Mouse (Mus musculus): ENCODE results near the gene Lin54.
A peak's percentile ranks its signal among the peaks of the same experiment; 100 is the strongest.
"Not testable (repeated sequence)": the region's sequence is repeated elsewhere in the genome, so short reads cannot be mapped to it uniquely, and the experiment has no call there.

The Lin54 gene

DNA sequence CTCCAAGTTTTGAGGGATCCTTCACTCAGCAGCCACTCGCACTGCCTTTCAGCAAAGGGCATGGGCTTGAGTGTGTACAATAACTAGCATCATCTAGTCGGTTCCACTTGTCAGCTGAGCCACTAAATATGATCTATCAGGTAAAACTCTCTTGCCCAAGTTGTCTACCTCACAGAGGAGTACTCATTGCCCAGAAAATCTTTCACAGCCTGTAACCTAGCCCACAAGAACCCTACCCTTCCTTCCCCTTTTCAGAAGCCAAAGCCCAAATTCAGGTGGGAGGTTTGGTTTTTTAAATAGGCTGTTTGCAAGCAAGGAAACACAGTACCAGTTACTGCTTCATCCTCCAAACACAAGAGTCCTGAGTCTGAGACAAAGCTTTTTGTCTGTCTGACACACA lies 13.3 kb downstream of the Lin54 start:
- DNase-seq: no peak

GRCm38 (mm10) chr5:100483569-100483968 lies 16.9 kb downstream of the Lin54 start:
- no peak for DNase-seq

GRCm38 (mm10) chr5:100477604-100478003 lies 22.8 kb downstream of the Lin54 start:
- no peak for DNase-seq

DNA sequence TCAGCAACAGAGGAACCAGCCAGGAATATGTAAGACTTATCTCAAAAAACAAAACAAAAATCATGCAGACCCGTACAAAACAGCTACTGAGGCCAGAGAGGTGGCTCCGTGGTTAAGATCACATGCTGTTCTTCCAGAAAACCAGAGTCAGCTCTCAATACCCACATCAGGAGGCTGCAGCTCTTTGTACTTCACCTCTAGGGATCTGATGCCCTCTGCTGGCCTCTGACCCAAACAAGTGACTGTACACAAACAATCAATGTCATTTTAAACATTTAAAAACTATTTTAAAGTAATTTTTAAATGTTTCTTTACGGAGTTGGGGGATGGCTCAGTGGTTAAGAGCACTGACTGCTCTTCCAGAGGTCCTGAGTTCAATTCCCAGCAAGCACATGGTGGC lies 24.1 kb downstream of the Lin54 start:
- no peak for DNase-seq

GRCm38 (mm10) chr5:100467336-100467735 lies 33.1 kb downstream of the Lin54 start:
- no peak for DNase-seq

DNA sequence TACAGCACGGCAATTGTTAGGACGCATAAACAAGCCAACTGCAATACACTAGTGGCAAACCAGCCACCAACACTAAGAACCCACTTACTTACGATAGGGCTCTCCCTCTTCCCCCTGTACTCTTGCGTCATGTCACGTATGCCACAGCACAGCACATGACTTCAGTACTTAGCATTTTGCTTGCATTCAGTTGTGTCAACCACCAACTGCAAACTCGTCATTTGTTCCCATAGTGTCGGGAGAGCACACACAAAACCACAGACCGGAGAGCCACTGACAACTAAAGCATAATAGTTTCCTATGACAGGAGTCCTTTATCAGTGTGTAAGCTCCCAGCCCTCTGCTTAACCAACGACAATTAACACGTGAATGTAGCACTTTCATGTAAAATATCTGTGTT lies 33.8 kb downstream of the Lin54 start:
- no peak for DNase-seq

- no peak for DNase-seq
Observed at GRCm38 (mm10) chr5:100462374-100462773, 38.1 kb downstream of the Lin54 start.

DNA sequence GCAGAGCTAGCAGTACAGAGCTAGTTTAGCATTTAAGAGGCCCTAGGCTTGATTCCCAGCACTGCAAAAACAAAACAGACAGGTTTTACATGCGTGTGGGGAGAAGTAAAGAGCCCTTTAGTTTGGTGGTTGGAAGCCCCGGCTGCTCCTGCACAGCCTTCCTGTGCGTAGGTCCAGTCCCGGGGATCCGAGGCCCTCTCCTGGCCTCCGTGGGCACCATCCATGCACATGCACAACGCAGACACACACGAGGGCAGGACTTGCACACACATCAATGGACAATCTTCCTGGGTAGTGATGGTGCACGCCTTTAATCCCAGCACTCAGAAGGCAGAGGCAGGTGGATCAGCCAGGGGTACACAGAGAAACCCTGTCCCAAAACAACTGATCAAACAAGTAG lies 38.9 kb downstream of the Lin54 start:
- DNase-seq: no peak

DNA sequence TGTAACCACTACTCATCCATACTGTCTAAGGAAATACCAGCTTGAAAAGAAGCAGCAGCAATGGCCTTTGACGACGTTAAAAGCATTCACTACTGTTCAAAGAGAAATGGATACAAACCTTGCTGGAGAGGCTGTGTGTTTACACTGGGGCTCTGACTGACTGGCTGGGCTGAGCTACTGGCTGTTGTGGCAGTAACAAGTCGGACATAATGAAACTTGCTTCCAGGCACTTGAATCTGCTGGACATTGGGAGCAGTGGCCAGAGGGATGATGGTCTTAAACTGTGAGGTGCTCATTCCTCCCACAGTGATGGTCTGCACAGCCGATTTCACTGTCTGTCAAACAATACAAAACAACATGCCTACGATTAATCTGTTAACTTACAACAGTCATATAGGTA lies 41.0 kb downstream of the Lin54 start:
- DNase-seq: no peak

GRCm38 (mm10) chr5:100451871-100452270 lies 48.6 kb downstream of the Lin54 start:
- DNase-seq: no peak

DNA sequence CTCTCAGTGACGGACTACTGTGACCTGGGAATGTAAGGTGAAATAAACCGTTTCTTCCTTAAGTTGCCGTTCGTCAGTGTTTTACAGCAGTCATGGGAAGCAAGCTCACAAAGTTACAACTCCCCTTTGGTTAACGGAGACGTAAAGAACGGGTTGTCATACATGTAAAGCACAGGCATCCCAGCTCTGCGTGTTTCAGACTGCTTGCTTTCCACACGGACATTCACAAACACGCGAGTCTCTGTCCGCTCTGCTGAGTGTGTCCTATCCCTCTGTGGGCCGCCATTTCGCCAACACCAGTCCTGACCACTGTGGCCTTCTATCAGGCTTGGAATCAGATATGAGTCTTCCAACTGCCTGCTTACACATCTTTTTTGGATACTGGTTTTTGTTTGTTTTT lies 61.6 kb downstream of the Lin54 start:
- no peak for DNase-seq

GRCm38 (mm10) chr5:100437917-100438316 lies 62.5 kb downstream of the Lin54 start:
- DNase-seq: no peak

DNA sequence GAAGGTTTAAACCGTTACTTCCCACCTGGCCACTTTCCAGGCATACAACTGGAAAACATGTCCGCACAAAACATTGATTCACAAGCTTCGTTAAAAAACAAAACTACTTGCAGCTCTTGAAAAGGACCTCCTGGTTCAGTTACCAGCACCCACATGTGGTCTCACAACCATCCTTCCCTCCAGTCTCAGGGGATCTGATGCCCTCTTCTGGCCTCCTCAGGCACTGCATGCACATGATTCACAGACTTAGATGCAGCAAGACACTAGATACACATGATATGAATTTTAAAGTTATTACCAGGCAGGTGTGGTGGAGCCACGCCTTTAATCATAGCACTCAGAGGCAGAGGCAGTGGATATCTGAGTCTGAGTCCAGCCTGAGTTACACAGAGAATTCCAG lies 63.4 kb downstream of the Lin54 start:
- no peak for DNase-seq

DNA sequence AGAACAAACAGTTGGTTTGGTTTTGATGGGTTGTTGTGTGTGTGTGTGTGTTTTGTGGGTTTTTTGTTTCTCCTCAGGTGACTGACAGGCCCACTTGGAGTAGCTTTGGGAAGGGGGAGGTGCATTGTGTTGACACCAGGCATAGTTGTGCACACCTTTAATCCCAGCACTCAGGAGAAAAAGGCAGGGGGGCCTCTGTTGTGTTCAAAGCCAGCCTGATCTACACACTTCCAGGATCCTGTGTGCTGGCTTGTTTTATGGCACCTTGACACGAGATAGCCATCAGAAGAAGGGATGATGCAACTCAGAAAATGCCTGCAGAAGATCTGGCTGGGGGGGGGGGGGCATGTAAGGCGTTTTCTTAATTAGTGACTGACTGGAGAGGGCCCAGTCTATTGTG lies 69.5 kb downstream of the Lin54 start:
- no peak for DNase-seq

DNA sequence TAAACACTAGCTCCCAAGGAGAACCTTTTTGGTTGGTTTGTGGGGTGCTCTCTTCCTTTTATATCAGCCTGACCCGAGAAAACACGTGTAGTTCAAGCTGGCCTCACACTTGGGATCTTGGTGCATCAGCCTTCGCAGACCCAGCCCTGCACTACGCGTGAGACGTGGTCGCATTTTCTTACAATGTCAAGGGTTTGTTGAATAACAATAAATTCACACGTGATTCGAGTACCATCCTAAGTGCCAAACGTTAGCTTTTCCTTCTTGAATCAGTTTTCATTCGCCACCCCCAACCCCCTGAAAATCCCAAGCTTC lies 70.4 kb downstream of the Lin54 start:
- DNase-seq: no peak

DNA sequence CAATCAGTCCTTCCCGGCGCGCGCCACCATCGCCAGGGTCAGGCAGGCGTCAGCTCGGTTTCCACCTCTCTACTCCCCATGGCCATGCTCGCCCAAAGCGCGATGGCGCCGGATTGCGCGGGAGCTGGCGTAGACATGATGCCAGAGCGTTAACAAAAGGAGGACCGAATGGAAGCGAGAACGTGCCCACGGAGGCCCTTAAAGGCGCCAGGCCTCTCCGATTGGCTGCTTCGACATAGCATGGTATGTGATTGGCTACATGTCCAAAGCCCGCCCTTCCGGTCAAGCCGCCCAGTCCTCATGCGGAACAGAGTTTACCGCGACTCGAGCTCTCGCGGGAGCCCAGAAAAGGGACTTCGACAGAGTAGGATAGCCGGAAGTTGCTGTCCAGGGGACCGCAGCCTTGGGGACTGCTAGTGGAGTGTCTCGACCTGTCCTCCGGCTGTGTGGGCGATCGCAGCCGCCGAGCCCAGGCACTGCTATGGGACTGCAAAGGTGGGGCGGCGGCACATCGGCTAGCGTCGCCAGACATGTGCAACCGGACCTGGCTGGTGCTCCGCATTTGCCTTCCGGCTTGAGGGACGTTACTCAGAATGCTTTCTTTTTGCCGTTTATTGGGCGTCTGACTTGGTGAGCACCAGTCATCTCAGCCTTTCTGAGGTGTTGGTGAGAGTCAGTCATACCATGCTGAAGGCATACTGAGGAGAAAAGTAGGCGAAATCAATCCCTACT lies 70.9 kb downstream of the Lin54 start:
- peak; percentile 95 for DNase-seq

DNA sequence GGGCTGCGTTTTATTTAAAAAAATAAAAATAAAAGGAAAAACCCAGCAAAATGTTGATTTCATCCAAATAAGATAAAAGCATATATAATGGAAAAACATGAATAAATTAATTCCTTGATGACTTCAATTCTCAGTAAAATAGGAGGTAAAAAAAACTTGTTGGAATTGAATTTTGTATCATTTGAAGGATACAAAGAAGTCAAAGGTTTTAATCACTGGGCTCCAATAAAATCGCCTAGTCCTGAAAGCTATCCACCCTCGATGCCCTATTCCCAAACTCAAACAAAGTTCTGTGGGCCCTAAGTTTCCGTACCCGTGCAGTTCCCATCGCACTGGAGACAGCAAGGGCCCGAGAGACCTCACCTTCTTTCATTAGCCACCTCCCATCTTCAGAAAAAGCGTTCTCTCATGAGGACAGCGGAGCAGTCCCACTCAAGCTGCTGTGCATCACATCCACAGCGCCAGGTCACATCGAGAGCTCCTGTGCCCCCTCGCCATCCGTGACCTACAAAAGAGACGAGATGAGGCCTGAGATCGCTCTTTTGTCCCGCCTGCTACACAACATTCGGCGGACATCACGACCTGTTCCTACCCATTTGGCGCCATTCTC lies 71.6 kb downstream of the Lin54 start:
- DNase-seq: no peak

DNA sequence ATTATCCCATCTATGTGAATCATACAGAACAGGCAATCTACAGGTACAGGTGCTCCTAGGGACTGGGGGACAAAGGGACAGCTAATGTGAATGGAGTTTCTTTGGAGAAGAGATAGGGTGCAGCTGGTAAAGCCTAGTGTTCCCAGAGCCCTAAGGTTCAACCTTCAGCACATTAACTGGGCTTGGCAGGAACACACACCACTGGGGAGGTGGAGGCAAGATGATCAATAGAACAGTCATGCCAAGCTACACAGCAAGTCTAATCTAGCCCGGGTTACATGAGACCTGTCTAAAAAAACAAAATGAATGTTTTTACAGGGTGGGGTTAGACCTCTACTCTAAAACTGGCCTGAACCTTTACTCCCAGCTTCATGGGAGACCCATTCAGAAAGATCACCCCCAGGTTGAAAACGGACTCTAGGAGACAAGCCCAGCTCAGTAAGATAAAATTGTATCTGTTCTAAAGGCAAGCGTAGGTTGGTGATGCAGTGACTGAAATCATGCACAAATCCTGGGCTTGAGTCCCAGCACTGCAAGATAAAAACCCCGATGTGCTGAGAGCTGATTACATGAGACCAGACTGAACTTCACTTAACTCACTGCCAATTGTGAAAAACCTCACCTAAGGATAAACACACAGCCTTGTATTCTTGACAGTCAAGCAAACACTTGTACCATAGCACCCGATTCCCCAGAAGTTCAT lies 72.3 kb downstream of the Lin54 start:
- no peak for DNase-seq

DNA sequence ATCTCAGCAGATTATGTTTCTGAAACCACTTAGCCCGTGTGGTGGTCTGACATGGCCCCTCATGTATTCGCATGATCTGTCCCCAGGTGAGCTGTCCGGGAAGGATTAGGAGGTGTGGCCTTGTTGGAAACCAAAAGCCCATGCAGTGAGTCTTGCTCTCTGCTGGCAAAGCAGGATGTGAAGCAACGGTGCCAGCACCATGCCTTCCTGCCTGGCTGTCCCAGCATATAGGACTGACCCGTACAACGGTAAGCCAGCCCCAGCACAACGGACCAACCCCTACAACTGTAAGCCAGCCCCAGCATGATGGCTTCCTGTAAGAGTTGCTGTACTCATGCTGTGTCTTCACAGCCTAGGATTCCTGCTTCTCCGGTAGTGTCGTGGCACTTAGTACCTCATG lies 73.2 kb downstream of the Lin54 start:
- no peak for DNase-seq

GRCm38 (mm10) chr5:100425823-100426222 lies 74.6 kb downstream of the Lin54 start:
- not testable (repeated sequence) for DNase-seq

DNA sequence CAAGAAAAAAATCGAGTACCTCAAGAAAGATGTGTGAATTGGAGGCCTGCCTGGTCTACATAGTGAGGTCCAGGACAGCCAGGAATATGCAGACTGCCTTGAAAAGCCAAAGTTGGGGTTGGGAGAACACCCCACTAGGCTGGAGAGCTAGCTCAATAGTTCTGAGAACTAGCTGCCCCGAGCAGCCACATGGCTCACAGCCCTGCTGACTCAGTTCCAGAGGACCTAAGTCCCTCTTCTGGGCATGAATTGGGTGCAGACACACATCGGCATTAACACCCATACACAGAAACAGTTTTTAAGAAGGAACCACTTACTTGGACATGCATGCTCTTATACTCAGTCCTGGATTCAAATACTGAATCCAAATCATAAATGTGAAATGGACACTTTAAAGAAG lies 76.2 kb downstream of the Lin54 start:
- no peak for DNase-seq

GRCm38 (mm10) chr5:100423626-100424025 lies 76.8 kb downstream of the Lin54 start:
- no peak for DNase-seq

GRCm38 (mm10) chr5:100418861-100419260 lies 81.6 kb downstream of the Lin54 start:
- peak; percentile 56 for DNase-seq

DNA sequence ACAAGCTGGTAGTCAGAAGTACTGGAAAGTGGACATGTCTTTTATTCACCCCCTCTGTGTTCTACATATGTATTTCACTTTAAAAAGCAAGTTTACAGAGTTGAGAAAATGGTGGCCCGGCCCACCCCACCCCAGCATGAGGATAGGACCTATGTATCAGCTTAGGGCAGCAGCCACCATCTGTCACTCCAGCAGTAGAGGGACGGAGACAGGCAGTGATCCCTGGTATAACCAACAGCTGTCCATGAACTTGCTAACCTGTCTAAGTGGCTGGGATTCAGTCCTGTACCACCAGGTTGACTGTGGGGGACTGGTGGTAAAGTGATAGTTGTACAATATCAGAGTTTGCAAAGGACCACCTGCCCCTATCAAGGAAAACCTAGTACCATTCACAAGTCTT lies 82.4 kb downstream of the Lin54 start:
- DNase-seq: no peak
